Mouse (Mus musculus): ENCODE measurements around the gene Rundc3a.
"Not testable (repeated sequence)": the region's sequence is repeated elsewhere in the genome, so short reads cannot be mapped to it uniquely, and the experiment has no call there.

Gene Rundc3a

GRCm38 (mm10) chr11:102393238-102393634, at the start of gene Rundc3a:
Gene Rundc3a, plus strand, starts transcription at chr11:102393403.
- DNase-seq: peak; percentile 86 to 88

- DNase-seq: no peak
Observed at GRCm38 (mm10) chr11:102344458-102344857, 48.7 kb upstream of the Rundc3a start.

DNA sequence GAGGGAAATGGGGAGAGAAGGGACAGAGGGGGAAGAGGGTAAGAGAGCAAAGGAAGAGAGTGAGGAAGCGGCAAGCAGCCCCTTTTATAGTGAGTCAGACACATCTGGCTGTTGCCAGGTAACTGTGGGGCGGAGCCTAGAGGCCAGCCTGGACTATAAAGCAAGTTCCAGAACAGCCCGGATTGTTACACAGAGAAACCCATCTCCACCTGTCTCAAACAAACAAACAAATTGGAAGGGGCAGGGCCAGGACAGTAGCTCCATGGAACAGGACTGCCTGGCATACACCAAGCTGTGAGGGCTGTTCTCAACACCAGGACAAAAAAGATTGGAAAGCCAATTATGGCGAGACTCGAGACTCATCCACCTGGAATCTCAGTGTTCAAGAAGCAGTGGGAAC, 46.3 kb upstream of the Rundc3a start:
- no peak for DNase-seq

DNA sequence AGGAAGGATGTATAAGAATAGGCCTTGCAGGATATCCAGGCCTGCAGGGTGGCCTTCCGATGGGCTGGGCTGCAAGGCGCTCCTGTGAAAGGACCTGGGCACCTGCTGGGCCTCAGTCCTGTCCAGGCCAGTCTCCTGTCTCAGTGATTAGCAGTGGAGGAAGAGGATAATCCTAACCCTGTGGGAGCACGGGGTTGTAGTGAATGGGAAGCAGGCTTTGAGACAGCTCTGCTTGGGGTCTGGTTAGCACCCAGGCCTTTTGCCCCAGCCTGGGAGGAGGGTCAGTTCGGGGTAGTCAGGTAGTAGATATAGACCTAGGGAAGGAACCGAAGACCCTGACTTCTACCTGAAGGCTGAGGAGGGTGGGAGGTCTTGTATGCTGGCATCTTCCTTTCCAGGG, 45.5 kb upstream of the Rundc3a start:
- no peak for DNase-seq

DNA sequence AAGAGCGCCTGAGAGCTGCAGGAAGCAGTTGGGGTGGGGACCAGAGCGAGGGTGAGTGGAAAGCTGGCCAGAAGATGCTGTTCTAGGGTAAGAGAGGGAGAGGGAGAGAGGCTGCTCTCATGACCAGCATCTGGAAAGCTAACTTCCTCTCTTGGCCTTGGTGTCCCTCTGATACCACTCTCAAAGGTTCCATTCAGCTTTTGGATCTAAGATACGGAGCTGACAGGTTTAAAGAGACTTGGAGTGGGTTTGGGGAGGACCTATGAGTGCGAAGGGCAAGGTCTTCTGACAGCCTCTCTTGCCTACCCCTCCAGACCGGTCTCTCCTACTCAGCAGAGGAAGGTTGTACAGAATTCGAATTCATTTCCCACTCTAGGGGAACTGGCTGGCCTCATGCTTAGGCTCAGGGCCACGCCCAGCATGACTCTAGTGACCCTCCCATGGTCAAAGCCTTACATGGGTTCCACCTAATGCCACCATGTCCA, 45.1 kb upstream of the Rundc3a start:
- no peak for DNase-seq

DNA sequence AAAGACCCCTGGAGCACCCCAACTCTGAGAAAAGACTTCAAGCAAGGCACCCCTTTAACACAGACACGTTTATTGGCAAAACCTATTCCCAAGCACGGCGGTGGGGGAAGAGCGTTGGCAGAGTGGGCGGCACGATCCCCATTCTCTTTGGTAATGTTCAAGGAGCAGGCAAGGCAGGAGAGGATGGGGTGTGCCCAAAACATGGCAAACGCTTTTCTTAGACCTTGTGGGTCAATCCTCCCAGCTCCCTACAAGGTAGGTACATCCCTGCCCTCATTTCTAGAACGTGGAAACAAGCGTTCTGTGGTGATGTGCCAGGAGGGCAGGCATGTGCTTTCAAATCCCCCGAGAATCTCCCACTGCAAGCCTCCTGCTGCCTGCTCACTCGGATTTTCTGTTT, 44.4 kb upstream of the Rundc3a start:
- DNase-seq: no peak

DNA sequence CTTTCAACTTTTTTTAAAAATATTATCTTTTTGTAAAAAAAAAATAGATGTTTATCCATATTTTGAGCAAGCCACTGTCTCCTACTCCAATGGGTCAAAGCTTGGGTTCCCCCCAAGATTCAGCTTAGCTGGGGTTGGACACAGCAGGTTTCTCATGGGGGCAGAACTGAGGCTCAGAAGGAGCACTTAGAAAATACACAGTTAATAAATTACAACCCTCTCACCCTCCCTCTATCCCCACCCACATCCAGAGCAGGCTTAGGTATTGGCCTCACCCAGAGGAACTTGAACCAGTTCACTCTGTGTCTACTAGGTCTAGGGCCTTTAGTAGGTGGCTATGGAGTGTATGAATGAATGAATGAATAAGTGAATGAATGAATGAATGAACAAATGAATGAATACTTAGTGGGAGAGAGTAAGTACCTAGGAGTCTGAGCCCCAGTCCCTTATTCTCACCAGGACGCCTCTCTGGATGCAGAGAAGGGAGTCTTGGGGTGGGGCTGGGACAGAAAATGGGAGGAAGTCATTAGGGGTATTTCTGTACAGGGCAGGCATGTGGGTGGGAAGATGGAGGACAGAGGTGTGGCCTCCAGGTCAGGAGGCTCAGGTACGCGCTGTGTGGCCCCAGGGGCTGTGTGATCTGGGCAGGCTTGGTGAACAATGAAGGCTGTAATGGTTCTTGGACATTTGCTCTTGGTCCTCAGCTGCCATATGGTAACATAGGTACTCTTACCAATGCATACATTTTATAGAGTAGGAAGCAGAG, 43.8 kb upstream of the Rundc3a start:
- no peak for DNase-seq

DNA sequence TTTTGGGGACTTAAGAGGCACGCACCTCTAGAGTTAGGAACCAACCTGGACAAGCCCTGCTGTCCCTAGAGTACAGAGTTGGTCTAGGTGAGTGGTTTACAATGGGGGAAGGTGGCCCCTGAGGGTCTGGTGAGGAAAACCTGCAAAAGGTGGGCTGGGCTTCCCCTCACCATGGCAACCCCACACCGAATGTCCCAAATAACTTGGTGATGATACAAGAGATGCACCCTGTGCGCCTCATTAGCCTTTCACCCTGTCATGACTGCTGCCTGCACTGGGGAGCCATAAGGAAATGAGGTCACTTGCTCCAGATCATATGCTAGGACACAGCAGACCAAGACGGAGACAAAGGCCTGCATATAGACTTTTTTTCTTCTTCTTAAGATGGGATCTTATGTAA, 42.8 kb upstream of the Rundc3a start:
- no peak for DNase-seq

- no peak for DNase-seq
Observed at GRCm38 (mm10) chr11:102350981-102351523, 42.2 kb upstream of the Rundc3a start.

DNA sequence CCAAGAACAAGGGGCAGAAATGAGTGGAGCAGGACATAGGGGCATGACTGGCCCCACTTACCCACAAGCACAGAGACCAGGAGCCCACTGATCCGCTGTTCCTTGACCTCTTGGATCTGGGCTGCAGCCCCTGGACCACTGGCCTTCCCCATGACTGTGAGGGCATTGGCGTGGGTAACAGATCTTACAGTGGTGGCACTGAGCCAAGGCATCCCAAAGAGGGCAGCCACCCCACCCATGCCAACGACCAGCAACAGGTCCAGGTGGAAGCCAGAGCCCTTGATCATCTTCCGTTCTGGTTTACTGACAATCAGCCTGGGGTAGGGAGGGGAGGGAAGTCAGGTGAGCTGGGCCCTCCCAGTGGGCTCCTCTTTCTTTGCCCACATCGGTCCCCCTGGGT, 40.8 kb upstream of the Rundc3a start:
- DNase-seq: no peak

- no peak for DNase-seq
Observed at GRCm38 (mm10) chr11:102353021-102353431, 40.2 kb upstream of the Rundc3a start.

GRCm38 (mm10) chr11:102355501-102355900, 37.7 kb upstream of the Rundc3a start:
- no peak for DNase-seq

DNA sequence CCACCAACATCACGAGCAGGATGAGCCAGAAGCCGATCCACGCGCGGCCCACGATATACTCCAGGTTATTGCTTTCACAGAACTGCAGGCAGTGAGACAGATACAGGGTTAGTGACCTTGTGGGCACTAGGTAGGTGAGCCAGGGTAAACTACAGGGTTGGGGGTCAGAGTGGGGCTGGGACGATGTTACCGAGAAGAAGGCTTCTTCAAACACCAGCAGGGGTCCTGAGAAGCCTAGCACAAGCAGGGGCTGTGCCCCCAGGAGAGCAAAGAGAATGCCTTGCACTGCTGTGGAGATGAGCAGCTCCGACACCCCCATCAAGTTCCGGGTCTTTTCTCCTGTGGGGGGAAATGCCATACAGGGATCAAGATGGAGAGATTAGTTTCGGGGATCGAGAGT, 37.0 kb upstream of the Rundc3a start:
- no peak for DNase-seq

DNA sequence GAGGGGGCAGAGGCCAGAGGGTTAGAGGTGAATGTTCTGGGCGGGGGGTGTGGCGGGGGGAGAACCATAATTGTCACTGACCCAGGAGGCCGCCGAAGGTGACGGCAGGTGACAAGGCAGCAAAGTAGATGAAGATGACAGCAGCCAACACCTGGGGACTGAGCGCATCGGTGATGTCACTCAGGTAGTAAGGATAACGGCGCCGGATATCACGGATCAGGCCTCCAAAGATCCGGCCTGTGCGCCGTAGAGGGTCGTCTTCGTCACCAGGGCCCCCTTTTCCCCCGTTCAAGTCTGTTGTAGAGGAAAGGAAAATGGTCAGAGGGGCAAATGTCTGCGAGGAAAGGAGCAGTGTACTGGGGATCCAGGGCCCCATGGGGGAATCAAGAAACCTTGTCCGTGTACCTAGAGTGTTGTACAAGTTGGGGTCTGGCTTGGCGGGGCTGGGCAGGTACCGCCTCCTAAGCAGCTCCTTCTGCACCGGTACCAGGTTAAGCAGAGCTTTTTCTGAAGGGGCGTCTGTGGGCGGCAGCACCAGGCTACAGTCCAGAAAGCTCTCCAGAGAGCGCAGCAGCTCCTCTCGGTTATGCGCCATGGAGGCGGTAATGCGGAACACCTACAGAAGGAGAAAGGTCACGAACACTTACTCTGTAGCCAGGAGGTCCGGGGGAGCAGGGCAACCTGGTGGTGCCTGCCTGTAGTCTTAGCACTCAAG, 36.4 kb upstream of the Rundc3a start:
- no peak for DNase-seq

DNA sequence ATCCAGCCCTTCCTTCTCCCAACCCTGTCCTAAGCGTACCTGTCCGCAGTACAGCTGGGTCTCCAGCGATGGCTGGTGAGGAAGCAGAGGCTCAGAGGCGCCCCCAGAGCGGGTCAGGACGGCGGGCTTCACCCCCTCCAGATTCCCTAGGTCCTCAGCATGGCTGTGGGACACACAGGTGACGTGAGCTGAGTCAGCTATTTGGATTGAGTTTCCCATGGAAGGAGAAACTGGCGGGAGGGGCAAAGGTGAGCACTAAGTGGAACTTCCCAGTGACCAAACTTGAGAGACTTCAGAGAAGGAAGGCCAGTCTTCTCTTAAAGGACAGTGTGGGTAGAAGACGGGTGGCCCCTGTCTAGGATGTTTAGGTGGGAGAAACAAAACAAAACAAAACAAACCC, 34.8 kb upstream of the Rundc3a start:
- no peak for DNase-seq

DNA sequence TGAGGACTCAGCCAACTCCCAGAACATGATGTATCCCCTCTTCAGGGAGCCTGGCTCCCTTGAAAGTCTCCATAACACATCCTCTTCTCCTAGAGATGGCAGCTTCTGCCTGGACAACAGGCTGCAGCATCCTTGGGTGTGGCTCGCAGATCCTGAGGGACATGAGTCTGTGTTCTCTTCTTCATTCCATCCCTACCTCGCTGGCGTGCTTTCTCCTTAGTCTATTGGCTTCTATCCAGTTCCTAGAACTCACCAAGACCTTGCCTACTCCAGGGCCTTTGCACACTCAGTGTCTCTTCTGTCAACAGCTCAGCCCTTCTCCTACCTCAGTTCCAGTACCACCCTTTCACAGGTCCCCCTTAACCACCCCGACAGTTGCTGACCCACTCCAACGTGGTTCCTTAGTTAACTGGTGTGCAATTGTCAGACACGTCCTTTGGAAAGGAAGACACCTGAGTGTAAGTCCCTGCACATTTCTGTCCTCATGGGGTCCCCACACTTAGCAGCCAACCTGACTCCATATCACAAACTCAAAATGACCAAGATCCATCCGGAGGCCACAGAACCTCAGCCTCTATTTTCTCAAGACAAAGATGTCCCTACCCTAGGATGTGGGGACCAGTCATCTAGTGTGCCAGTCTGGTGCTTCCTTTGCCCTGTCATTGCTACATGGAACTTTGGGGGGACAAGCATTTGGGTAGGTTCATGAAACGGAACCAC, 31.3 kb upstream of the Rundc3a start:
- no peak for DNase-seq

- DNase-seq: no peak
Observed at GRCm38 (mm10) chr11:102363623-102364022, 29.6 kb upstream of the Rundc3a start.

- no peak for DNase-seq
Observed at GRCm38 (mm10) chr11:102364570-102365371, 28.4 kb upstream of the Rundc3a start.

- DNase-seq: no peak
Observed at GRCm38 (mm10) chr11:102365699-102366098, 27.5 kb upstream of the Rundc3a start.

DNA sequence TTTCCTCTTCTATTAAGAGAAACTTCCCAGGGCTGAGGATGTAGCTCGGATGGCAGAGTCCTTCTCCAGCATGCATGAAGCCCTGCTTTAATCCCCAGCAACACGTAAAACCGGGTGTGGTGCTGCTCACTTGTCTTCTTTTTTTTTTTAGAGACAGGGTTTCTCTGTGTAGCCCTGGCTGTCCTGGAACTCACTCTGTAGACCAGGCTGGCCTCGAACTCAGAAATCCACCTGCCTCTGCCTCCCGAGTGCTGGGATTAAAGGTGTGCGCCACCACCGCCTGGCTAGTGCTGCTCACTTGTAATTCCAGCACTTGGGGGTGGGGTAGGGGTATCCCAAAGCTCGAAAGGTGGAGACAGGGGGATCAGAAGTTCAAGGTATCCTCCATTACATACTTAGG, 27.1 kb upstream of the Rundc3a start, which contains the start of gene Slc4a1:
Slc4a1 (minus strand) TSS at position 101 of the 400 bp plus-strand sequence.
- DNase-seq: not testable (repeated sequence)

DNA sequence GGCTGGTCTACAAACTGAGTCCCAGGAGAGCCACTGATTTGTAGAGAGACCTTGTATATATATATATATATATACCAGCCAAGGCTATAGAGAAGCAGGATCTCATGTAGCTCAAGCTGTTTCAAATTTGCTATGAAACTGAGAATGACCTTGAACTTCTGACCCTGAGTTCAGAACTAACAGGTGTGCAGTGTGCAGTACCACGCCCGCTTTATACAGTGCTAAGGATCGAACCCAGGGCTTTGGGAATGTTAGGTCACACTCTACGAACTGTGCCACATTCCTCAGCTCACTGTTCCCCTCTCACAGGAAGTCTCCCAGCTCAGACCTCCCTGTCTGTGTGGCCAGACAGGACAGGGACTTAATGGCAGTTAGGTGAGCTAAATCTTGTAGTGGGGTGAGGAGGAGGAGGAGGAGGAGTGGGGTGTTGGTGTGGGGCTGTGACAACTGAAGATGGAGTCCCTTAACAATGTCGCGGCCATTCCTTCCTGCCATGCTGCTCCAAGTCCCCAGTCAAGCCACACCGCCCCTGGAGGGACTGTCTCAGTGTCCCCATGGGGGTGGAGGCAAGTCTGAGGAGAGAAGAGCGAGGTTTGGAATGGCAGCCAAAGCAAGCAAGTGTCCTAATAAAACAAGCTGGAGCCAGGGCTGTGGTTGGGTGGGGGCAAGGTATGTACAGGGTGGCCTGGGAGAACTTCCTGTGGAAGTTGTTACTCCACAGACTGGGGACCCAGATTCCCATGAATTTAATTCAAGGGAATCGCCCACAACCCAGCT, 25.5 kb upstream of the Rundc3a start:
- DNase-seq: no peak
